Mouse (Mus musculus): ENCODE results near the gene Asns.

DNA sequence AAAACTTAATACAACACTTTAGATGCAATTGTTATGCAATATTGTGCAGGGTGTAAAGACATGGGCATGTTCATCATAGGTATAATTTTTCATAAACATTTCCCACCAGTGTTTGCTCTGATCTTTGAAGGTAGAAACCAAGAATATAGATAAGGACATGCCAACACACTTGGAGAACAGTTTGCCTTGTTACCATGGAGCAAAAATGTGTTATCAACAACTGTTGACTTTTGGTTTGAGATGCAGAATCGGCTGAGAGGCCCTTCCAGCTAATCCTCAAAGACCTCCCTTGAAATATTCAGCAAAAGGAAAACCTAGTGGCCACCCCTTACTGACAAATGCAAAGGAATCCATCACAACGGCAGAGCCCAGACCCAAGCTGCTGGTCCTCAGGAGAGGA, 7.0 kb downstream of the Asns start:
- TF ChIP-seq EP300 (optimal IDR thresholded peaks at IDR 0.05) (no peak), CTCF (IDR thresholded peaks at IDR 0.05; ENCODE audit: low read depth) (no peak)

All from stomach, postnatal 0 days (tissue).